Mouse (Mus musculus) kidney, embryonic 14.5 days (tissue): ENCODE results near the gene Abhd13. TPM values are rescaled to one million over a fixed set of nuclear protein-coding genes. Genes with fewer than 3 reads are reported as not detected.

Source experiments
- polyA plus RNA-seq: library from polyadenylated mRNA; unstranded; fragments of >200 nt; fragmentation: Nextera tagmentation; extraction: Ambion mirVana; gene quantifications from 2 replicates; pipeline ENCODE4 v1.2.1, GENCODE M21; 2014

The Abhd13 gene
- polyA plus RNA-seq, 1 experiment from 2014 or later: 24.2 TPM

Other genes starting within 250 kb of the Abhd13 start
- 0.95 and 0.99 TPM in 2 replicates for gene Fam155a, start 206.5 kb upstream of the Abhd13 start, polyA plus RNA-seq
- gene Gm10217, start 113.5 kb upstream of the Abhd13 start, polyA plus RNA-seq: not detected in 2 replicates
- 2.6 and 5.8 TPM in 2 replicates for gene Lig4, start within 50 bp of the Abhd13 start, polyA plus RNA-seq
- 6.7 and 8.0 TPM in 2 replicates for gene Tnfsf13b, start 28.8 kb downstream of the Abhd13 start, polyA plus RNA-seq
- 0.16 and 0.27 TPM in 2 replicates for gene Myo16, start 176.2 kb downstream of the Abhd13 start, polyA plus RNA-seq